Mouse (Mus musculus) embryonic facial prominence, embryonic 11.5 days (tissue): Measurements from ENCODE around the gene Mcts2. TPM values are rescaled to one million over a fixed set of nuclear protein-coding genes. Genes with fewer than 3 reads are reported as not detected.

Experiments used
- ATAC-seq: fragments of 200-750 bp; cut with Nextera tagmentation; replicated peaks from 2 replicates; pipeline ENCODE4 v1.8.0; 2017; ENCODE audit warnings: low read depth; ENCODE audit not compliant: insufficient number of reproducible peaks, low FRiP score, low TSS enrichment
- DNase-seq: peaks from one replicate; pipeline ENCODE4 v3.0.0-alpha.2; 2015; ENCODE audit warnings: low spot score
- H3K27ac ChIP-seq: fragments of 300-500 bp; sonication (generic); replicated peaks from 2 replicates; pipeline ENCODE4 v1.5.1; 2014; ENCODE audit warnings: mild to moderate bottlenecking, low read depth, low read length, control low read depth
- H3K27me3 ChIP-seq: fragments of 300-500 bp; sonication (generic); 2 replicates; pipeline ENCODE4 v1.6.1; 2014; ENCODE audit warnings: mild to moderate bottlenecking, low read length, moderate library complexity, mixed read lengths; ENCODE audit not compliant: control insufficient read depth, insufficient read depth
- H3K36me3 ChIP-seq: fragments of 300-500 bp; sonication (generic); replicated peaks from 2 replicates; pipeline ENCODE4 v1.6.1; 2014; ENCODE audit warnings: low read depth, mild to moderate bottlenecking, low read length, moderate library complexity, mixed read lengths; ENCODE audit not compliant: control insufficient read depth, insufficient read depth
- H3K4me1 ChIP-seq: fragments of 300-500 bp; sonication (generic); 2 replicates; pipeline ENCODE4 v1.6.1; 2014; ENCODE audit warnings: low read length, mixed read lengths; ENCODE audit not compliant: control insufficient read depth, insufficient read depth
- H3K4me2 ChIP-seq: fragments of 300-500 bp; sonication (generic); 2 replicates; pipeline ENCODE4 v1.6.1; 2014; ENCODE audit warnings: low read depth, mild to moderate bottlenecking, control low read depth, low read length, moderate library complexity
- H3K4me3 ChIP-seq: fragments of 300-500 bp; sonication (generic); 2 replicates; pipeline ENCODE4 v1.5.1; 2014; ENCODE audit warnings: low read depth, low read length, control low read depth
- H3K9ac ChIP-seq: fragments of 300-500 bp; sonication (generic); replicated peaks from 2 replicates; pipeline ENCODE4 v1.6.1; 2014; ENCODE audit warnings: mild to moderate bottlenecking, control low read depth, low read length
- H3K9me3 ChIP-seq: fragments of 300-500 bp; sonication (generic); replicated peaks from 2 replicates; pipeline ENCODE4 v1.6.1; 2016; ENCODE audit warnings: mild to moderate bottlenecking, low read length, inconsistent platforms, mixed read lengths; ENCODE audit not compliant: control insufficient read depth
- WGBS: fragments of 180-500 bp; shearing (Covaris S2); extraction: QIAGEN DNeasy Blood & Tissue Kit; methylation state at CpG from one replicate; pipeline ENCODE4 v1.1.7; 2014; 5-methylcytosine and 5-hydroxymethylcytosine counted together
- polyA plus RNA-seq: library from polyadenylated mRNA; unstranded; fragments of >200 nt; fragmentation: Nextera tagmentation; extraction: Ambion mirVana; gene quantifications from 2 replicates; pipeline ENCODE4 v1.2.1, GENCODE M21; 2014

The Mcts2 gene
- polyA plus RNA-seq, 1 experiment from 2014 or later: 40.6 TPM

GRCm38 (mm10) chr2:152723651-152724331 lies 37.0 kb downstream of the Mcts2 start:
- Histone ChIP-seq H3K4me2 (peak overlapping the region; percentile 59), H3K4me3 (peak overlapping the region; percentile 21), H3K27me3 (no peaks in the 10 kb centered on the region), H3K27ac (no peak overlapping the region; the same call in 1 of the 2 replicates), H3K4me1 (peaks cover 8% of the 10 kb centered on the region), H3K9ac (peak overlapping the region; percentile 70), H3K36me3 (no peaks in the 10 kb centered on the region), H3K9me3 (no peaks in the 10 kb centered on the region)
- 4% methylated on average over 37 of the region's 37 CpGs for WGBS
- ATAC-seq: peak; percentile 66
- DNase-seq: peak; percentile 56

DNA sequence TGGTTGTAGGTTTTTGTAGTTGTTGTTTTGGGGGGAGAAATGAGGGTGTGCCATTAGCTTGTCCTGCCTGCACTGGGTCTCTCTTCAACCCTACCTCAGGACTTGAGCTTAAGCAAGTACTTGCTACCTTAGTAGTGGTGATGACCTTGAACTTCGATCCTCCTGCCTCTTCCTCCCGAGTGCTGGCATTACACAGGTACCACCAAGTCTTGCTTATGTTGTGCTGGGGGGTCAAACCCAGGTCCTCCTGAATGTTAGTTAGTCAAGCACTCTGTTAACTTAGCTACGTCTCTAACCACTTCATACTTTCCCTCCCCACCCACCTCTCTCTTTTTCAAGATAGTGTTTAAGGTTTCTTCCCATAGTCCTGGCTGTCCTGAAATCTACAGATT lies 37.5 kb downstream of the Mcts2 start:
- no peaks in the 10 kb centered on the region for H3K36me3 ChIP-seq
- H3K9me3 ChIP-seq: no peaks in the 10 kb centered on the region
- H3K9ac ChIP-seq: peak overlapping the region; percentile 70
- H3K4me2 ChIP-seq: peak overlapping the region; percentile 59
- H3K4me1 ChIP-seq: peaks cover 13% of the 10 kb centered on the region
- ATAC-seq: no peak
- H3K4me3 ChIP-seq: peak overlapping the region; percentile 21
- WGBS: 67% methylated on average over 3 of the region's 3 CpGs
- no peaks in the 10 kb centered on the region for H3K27me3 ChIP-seq
- DNase-seq: no peak
- H3K27ac ChIP-seq: no peak overlapping the region

DNA sequence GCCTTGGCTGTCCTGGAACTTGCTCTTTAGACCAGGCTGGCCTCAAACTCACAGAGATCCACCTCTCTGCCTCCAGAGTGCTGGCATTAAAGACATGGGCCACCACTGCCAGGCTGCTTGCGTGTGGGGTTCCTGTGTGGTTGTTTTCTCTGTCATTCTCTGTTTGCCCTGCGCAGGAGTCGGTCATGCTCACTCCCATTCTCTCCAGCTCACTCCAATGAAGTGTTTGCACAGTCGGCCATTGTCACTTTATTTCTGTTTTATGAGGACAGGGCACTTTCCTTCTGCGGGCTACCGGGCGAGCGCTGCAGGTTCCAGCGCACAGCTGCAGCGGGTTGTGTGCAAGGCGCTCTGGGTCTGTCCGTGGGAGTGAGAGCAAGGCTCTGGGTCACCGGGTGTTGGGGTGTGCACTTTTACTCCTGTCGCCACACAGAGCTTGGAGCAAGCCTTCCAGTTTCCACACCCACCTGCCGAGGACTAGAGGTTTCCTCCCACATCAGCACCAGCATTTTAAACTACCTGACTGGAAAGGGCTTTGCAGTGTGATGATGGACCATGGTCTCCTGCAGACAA lies 38.4 kb downstream of the Mcts2 start:
- WGBS: 62% methylated on average over 15 of the region's 15 CpGs
- H3K4me3 ChIP-seq: no peak overlapping the region
- H3K36me3 ChIP-seq: no peaks in the 10 kb centered on the region
- H3K9ac ChIP-seq: no peak overlapping the region
- H3K4me1 ChIP-seq: peaks cover 16% of the 10 kb centered on the region
- no peak overlapping the region for H3K27ac ChIP-seq
- ATAC-seq: no peak
- DNase-seq: no peak
- H3K4me2 ChIP-seq: no peak overlapping the region
- H3K27me3 ChIP-seq: no peaks in the 10 kb centered on the region
- H3K9me3 ChIP-seq: no peaks in the 10 kb centered on the region

DNA sequence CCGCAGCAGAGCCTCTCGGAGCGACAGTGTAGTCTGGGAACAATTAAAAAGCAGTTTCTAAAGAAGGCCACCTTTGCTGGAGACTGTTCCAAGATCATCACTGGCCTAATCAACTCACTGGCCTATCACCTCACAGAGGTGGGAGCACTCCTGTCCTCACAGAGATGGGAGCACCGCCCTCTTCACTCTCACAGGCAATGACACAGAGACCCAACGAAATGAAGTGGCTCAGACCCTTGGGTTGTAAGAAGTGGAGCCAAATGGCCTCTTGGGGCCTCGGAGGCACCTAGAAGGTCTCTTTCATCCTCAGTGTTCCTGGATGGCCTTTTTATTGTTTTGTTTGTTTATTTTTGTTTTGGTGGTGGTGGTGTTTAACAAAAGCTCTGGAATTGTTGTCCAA lies 39.4 kb downstream of the Mcts2 start:
- H3K9ac ChIP-seq: no peak overlapping the region
- no peak for ATAC-seq
- no peaks in the 10 kb centered on the region for H3K36me3 ChIP-seq
- H3K4me2 ChIP-seq: no peak overlapping the region
- H3K27me3 ChIP-seq: no peaks in the 10 kb centered on the region
- DNase-seq: no peak
- no peaks in the 10 kb centered on the region for H3K9me3 ChIP-seq
- no peak overlapping the region for H3K27ac ChIP-seq
- peaks cover 16% of the 10 kb centered on the region for H3K4me1 ChIP-seq
- 76% methylated on average over 6 of the region's 6 CpGs for WGBS
- no peak overlapping the region for H3K4me3 ChIP-seq

GRCm38 (mm10) chr2:152726751-152727335 lies 40.0 kb downstream of the Mcts2 start:
- H3K36me3 ChIP-seq: no peaks in the 10 kb centered on the region
- WGBS: 69% methylated on average over 5 of the region's 6 CpGs
- no peak overlapping the region for H3K27ac ChIP-seq
- H3K4me3 ChIP-seq: no peak overlapping the region
- DNase-seq (no peak), ATAC-seq (no peak)
- no peaks in the 10 kb centered on the region for H3K27me3 ChIP-seq
- H3K4me1 ChIP-seq: peaks cover 16% of the 10 kb centered on the region
- no peaks in the 10 kb centered on the region for H3K9me3 ChIP-seq
- H3K9ac ChIP-seq: no peak overlapping the region
- no peak overlapping the region for H3K4me2 ChIP-seq

- ATAC-seq (no peak), DNase-seq (no peak)
- peaks cover 16% of the 10 kb centered on the region for H3K4me1 ChIP-seq
- H3K4me2 ChIP-seq: no peak overlapping the region
- H3K9me3 ChIP-seq: no peaks in the 10 kb centered on the region
- H3K36me3 ChIP-seq: no peaks in the 10 kb centered on the region
- H3K27me3 ChIP-seq: no peaks in the 10 kb centered on the region
- H3K9ac ChIP-seq: no peak overlapping the region
- peak overlapping the region; percentile 54 for H3K27ac ChIP-seq
- 81% methylated on average over 14 of the region's 14 CpGs for WGBS
- H3K4me3 ChIP-seq: no peak overlapping the region
These were observed 41.1 kb downstream of the Mcts2 start for GRCm38 (mm10) chr2:152727795-152728510.

- Histone ChIP-seq H3K4me3 (no peak overlapping the region), H3K36me3 (no peaks in the 10 kb centered on the region), H3K4me2 (no peak overlapping the region), H3K27me3 (no peaks in the 10 kb centered on the region), H3K9ac (no peak overlapping the region), H3K27ac (no peak overlapping the region), H3K9me3 (no peaks in the 10 kb centered on the region), H3K4me1 (peaks cover 16% of the 10 kb centered on the region)
- ATAC-seq (no peak), DNase-seq (no peak)
- WGBS: 74% methylated on average over 7 of the region's 7 CpGs
These were observed 41.8 kb downstream of the Mcts2 start for GRCm38 (mm10) chr2:152728594-152728993.
